Mouse (Mus musculus) left cerebral cortex, adult 2 months (tissue): ENCODE measurements around the gene Rdh16f1. TPM values are rescaled to one million over a fixed set of nuclear protein-coding genes. Genes with fewer than 3 reads are reported as not detected.
"Not testable (repeated sequence)": the region's sequence is repeated elsewhere in the genome, so short reads cannot be mapped to it uniquely, and the experiment has no call there.

Experiments used
- DNase-seq, 2 experiments: peaks; one replicate each; pipeline ENCODE4 v3.0.0; 2021 to 2022; ENCODE audit warnings: low spot score in 2 of 2, mixed read lengths in 1 of 2; ENCODE audit errors: extremely low spot score in 1 of 2
- H3K27ac ChIP-seq: fragments of 200-600 bp; 2 replicates; pipeline ENCODE4 v1.8.1; 2022
- H3K4me3 ChIP-seq: fragments of 200-600 bp; 2 replicates; pipeline ENCODE4 v1.8.1; 2022
- CTCF ChIP-seq: fragments of 200-600 bp; IDR thresholded peaks from 2 replicates; pipeline ENCODE4 v1.8.1; 2022; ENCODE audit warnings: antibody characterized with exemption, mild to moderate bottlenecking, moderate library complexity
- intact Hi-C: fragments of 180-260 bp; cut with DNase I; formaldehyde crosslinking; loops from one replicate; pipeline ENCODE4 v1.15.1; 2025
- total RNA-seq, 2 experiments: library from RNA; stranded (reverse); gene quantifications; 2 replicates each; pipeline ENCODE4 v1.2.3; 2021

The Rdh16f1 gene
- total RNA-seq, 2 experiments from 2014 or later: not detected

DNA sequence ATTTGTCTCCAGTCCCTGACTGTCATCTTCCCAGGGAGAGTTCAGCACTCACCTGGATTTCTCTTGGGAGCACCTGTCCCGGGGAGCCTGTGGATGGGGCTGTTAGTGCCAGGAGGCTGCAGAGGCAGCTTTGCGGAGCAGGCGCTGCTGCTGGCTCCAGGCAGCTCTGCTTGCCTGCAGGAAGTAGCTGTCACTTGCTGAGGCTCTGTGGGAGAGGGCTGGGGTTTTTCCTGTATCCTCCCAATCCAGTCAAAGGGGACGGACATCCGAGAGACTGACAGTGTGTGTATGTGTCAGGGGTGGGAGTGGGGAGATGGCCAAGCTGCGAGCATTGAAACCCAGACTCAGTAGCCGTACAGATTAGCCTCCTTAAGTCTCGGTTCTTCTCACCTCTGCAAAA, 8.0 kb upstream of the Rdh16f1 start, which contains the start of gene Gpr182:
TSS of gene Gpr182 (minus strand) at position 185 of the 400 bp plus-strand sequence.
- TF ChIP-seq CTCF: no peak
- Histone ChIP-seq H3K27ac (no peak within 1 kb of the TSS), H3K4me3 (no peak within 1 kb of the TSS; the same call in 1 of the 2 replicates)
- intact Hi-C loops: no loop called here
- DNase-seq: no peak

- DNase-seq: no peak
- no peak overlapping the region for H3K4me3 ChIP-seq
- intact Hi-C loops: no loop called here
- H3K27ac ChIP-seq: no peak overlapping the region
- no peak for TF ChIP-seq CTCF
Measured at GRCm38 (mm10) chr10:127754566-127755166, 4.9 kb upstream of the Rdh16f1 start.

GRCm38 (mm10) chr10:127755246-127755645, 4.3 kb upstream of the Rdh16f1 start:
- Histone ChIP-seq H3K4me3 (no peak overlapping the region), H3K27ac (no peak overlapping the region)
- TF ChIP-seq CTCF: no peak
- intact Hi-C loops: no loop called here
- no peak for DNase-seq

DNA sequence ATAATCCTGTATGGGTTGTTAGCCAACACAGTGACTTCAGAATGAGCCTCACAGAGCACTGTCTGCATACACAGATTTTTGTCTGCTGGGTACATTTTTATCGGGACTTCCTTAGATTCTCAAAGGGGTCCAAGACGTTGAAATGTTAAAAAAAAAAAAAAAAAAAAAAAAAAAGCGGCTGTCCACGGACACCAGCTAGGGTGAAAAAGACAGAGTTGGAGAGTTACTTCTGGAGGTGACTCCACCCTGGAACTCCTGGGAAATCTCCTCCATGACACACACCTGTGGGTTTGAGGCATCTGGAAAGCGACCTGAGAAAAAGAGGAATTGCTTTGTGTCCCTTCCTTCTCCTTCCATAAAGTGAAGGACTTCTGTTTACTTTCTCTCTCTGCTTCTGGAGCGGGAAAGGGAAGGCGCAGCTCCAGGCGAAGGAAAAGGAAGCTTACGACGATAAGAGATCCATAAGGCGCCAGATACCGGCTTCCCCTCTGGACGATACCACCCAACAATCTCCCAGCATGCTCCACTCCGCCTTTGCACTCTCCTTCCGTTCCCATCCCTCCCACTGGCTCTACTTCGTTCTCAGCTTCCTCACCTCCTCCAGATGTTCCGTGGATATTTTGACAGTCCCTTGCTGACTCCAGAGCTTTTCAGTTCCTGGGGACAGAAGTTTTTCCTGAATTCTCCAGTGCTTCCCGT, 3.7 kb upstream of the Rdh16f1 start:
- Histone ChIP-seq H3K4me3 (no peak overlapping the region), H3K27ac (no peak overlapping the region)
- no peak for TF ChIP-seq CTCF
- no peak for DNase-seq
- intact Hi-C loops: no loop called here

DNA sequence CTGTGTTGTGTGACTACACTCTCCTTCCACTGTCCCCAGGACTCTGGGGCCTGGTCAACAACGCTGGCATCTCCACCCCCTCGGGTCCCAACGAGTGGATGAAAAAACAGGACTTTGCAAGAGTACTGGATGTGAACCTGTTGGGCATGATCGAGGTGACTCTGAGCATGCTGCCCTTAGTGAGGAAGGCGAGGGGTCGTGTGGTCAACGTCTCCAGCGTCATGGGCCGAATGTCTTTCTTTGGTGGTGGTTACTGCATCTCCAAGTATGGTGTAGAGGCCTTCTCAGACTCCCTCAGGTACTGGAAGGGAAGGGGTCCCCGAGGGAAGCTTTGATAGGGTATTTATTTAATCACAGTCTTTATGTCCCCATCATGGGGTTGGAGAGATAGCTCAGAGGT, 3.3 kb downstream of the Rdh16f1 start:
- intact Hi-C loops, H3K4me3 ChIP-seq, H3K27ac ChIP-seq, DNase-seq: not testable (repeated sequence)

DNA sequence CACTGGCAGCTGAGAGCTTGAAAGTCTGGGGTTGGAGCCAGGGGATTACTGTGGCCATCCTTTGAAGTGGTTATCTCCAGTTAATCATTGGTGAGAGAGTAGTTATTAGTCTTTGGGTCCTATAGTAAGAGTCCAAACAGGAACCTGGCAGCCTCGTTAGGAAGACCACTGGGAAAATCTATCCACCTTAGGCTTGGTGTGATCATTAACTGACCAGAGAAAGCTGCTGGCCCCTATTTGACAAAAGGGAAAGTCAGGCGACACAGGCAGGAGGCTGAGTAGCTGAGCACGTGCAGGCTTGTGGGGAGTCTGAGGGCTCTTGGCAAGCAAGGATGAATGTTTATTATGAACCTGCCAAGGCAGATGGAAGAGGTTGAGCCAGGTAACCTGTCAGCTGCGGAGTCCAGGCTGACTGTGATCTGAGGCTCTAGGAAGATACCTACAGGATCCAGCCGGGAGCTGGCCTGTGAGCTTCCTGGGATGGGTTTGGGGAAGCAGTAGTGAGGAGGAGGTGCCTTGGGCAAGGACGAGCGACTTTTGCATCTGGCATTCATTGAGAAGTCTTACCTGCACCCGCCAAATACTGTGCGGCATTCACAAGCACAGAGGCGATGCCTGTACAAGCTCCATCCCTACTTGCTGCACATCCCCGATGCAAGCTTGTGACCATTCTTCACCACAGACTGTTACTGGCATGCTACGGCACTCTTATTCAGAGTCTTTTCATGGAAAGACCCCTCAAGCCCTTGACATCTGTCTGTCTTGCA, 4.5 kb downstream of the Rdh16f1 start:
- intact Hi-C loops: no loop called here
- TF ChIP-seq CTCF: no peak
- no peak for DNase-seq
- no peak overlapping the region for H3K27ac ChIP-seq
- no peak overlapping the region for H3K4me3 ChIP-seq

DNA sequence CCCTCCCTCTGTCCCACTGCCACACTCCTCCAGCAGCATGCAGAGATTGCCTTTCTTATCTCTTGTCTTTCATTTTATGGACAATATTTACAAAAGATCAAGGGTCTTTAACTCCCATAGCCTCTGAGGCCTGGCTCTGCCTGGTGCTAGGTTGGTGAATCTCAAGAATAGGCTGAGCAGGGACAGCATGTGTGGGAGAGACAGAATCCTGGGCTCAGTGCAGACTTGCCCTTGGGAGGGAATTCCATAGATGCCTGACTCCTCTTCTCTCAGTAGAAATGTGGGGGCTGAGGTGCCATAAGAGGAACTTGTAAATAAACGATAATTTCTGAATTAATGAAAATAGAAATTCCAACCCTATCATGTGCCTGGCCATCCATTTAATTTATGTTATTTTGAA, 7.0 kb downstream of the Rdh16f1 start:
- no peak for DNase-seq
- no peak overlapping the region for H3K27ac ChIP-seq
- no peak for TF ChIP-seq CTCF
- intact Hi-C loops: no loop called here
- H3K4me3 ChIP-seq: no peak overlapping the region

DNA sequence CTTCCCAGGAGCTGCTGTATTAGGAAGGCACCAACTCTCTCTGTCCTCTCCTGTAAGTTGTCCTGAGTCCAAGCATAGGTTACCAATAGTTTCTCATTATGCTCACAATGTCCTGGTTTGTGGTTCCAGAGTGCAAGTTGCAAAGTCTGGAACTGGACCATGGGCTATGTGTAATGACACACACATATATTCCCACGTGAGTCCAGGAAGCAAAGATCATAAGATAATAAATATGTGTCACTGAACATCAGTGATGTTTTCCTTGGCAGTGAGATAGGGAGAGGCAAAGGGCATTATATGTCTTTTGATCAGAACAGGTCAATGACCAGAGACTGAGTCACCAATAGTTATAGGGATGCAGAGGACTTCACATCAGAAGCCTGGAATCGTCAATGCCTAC, 16.4 kb downstream of the Rdh16f1 start, which contains the start of gene Rdh9:
TSS of gene Rdh9 (plus strand) at position 376 of the 400 bp plus-strand sequence.
- intact Hi-C loops: no loop called here
- TF ChIP-seq CTCF: no peak
- no peak within 1 kb of the TSS for H3K27ac ChIP-seq
- no peak within 1 kb of the TSS for H3K4me3 ChIP-seq
- DNase-seq: no peak

DNA sequence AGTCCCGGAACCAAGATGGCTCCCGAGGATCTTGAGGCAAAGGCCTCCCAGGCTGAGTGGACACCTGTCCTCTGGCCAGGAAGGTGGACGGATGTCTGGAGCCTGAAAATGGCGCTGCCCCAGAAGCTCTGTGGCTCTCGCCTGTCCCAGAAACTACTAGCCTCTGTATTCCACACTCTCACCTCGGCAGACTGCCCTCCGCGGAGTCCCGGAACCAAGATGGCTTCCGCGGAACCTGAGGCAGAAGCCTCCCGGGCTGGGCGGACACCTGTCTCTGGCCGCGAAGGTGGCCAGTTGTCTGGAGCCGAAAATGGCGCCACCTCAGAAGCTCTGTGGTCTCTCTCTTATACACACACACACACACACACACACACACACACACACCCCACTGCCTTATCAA, 22.7 kb downstream of the Rdh16f1 start:
- DNase-seq, H3K27ac ChIP-seq, intact Hi-C loops: not testable (repeated sequence)

DNA sequence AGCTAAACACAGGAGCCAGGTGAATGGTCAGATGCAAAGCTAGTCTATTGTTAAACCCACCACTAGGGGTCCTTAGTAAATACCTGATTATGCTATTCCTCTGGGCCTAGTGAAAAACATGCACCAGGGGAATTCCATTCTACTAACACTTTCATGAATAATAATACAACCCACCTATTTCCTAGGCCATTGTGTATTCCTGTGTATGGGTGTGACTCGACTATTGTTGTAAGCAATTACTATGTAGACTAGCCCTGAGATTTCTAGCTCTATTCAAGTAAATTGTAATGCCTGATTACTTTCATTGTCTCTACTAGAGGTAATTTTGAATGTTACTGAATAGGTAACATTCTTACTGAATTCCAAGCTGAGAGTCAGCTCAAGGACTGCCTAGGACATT, 25.8 kb downstream of the Rdh16f1 start:
- DNase-seq, H3K27ac ChIP-seq, H3K4me3 ChIP-seq, intact Hi-C loops: not testable (repeated sequence)

More for the DNA sequence above, 22.7 kb downstream of the Rdh16f1 start:
- H3K4me3 ChIP-seq: not testable (repeated sequence)

- no peak overlapping the region for H3K4me3 ChIP-seq
- no peak for DNase-seq
- no peak overlapping the region for H3K27ac ChIP-seq
- intact Hi-C loops: no loop called here
- TF ChIP-seq CTCF: no peak
Measured at GRCm38 (mm10) chr10:127799295-127799694, 39.7 kb downstream of the Rdh16f1 start.

DNA sequence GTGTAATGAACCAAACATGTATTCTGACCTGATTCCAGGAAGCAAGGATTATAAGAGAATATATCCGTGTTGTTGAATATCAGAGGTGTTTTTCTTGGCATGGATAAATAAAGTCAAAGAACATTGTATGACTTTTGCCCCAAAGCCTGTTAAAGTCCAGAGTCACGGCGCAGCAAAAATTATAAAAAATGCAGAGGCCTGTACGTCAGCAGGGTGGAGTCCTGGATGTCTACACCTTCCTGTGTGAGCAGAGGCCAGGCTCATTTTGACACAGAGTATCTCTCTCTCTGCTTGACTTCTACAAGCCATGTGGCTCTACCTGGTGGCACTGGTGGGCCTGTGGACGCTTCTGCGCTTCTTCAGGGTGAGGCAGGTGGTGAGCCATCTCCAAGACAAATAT, 41.3 kb downstream of the Rdh16f1 start, which contains the start of gene Rdh16:
TSS of gene Rdh16 (plus strand) at position 262 of the 400 bp plus-strand sequence.
- intact Hi-C loops: no loop called here
- no peak for TF ChIP-seq CTCF
- DNase-seq: no peak
- Histone ChIP-seq H3K4me3 (no peak within 1 kb of the TSS), H3K27ac (no peak within 1 kb of the TSS)
